Mouse (Mus musculus): ENCODE measurements around the gene E130114P18Rik.

Gene E130114P18Rik

GRCm38 (mm10) chr4:97582796-97583430 lies 195.0 kb downstream of the E130114P18Rik start:
- no peak for TF ChIP-seq GATA4 (IDR thresholded peaks at IDR 0.05; ENCODE audit: insufficient replicate concordance, low read length)

- no peak for TF ChIP-seq GATA4 (IDR thresholded peaks at IDR 0.05; ENCODE audit: insufficient replicate concordance, low read length)
Observed at GRCm38 (mm10) chr4:97582064-97582415, 195.8 kb downstream of the E130114P18Rik start.

GRCm38 (mm10) chr4:97581314-97582063 lies 196.4 kb downstream of the E130114P18Rik start:
- TF ChIP-seq GATA4 (IDR thresholded peaks at IDR 0.05; ENCODE audit: insufficient replicate concordance, low read length): no peak

- no peak for TF ChIP-seq GATA4 (IDR thresholded peaks at IDR 0.05; ENCODE audit: insufficient replicate concordance, low read length)
Observed at GRCm38 (mm10) chr4:97580906-97581305, 197.0 kb downstream of the E130114P18Rik start.

GRCm38 (mm10) chr4:97578571-97579165 lies 199.2 kb downstream of the E130114P18Rik start:
- no peak for TF ChIP-seq GATA4 (IDR thresholded peaks at IDR 0.05; ENCODE audit: insufficient replicate concordance, low read length)

- no peak for TF ChIP-seq GATA4 (IDR thresholded peaks at IDR 0.05; ENCODE audit: insufficient replicate concordance, low read length)
Observed at GRCm38 (mm10) chr4:97577431-97577830, 200.4 kb downstream of the E130114P18Rik start.

GRCm38 (mm10) chr4:97575447-97575846 lies 202.4 kb downstream of the E130114P18Rik start:
- TF ChIP-seq GATA4 (IDR thresholded peaks at IDR 0.05; ENCODE audit: insufficient replicate concordance, low read length): no peak

GRCm38 (mm10) chr4:97569320-97569719 lies 208.6 kb downstream of the E130114P18Rik start:
- no peak for TF ChIP-seq GATA4 (IDR thresholded peaks at IDR 0.05; ENCODE audit: insufficient replicate concordance, low read length)

GRCm38 (mm10) chr4:97564656-97565055 lies 213.2 kb downstream of the E130114P18Rik start:
- no peak for TF ChIP-seq GATA4 (IDR thresholded peaks at IDR 0.05; ENCODE audit: insufficient replicate concordance, low read length)

- no peak for TF ChIP-seq GATA4 (IDR thresholded peaks at IDR 0.05; ENCODE audit: insufficient replicate concordance, low read length)
Observed at GRCm38 (mm10) chr4:97564199-97564598, 213.7 kb downstream of the E130114P18Rik start.

GRCm38 (mm10) chr4:97557585-97557984 lies 220.3 kb downstream of the E130114P18Rik start:
- TF ChIP-seq GATA4 (IDR thresholded peaks at IDR 0.05; ENCODE audit: insufficient replicate concordance, low read length): no peak

GRCm38 (mm10) chr4:97544016-97544415 lies 233.9 kb downstream of the E130114P18Rik start:
- no peak for TF ChIP-seq GATA4 (IDR thresholded peaks at IDR 0.05; ENCODE audit: insufficient replicate concordance, low read length)

GRCm38 (mm10) chr4:97532072-97532471 lies 245.8 kb downstream of the E130114P18Rik start:
- TF ChIP-seq GATA4 (IDR thresholded peaks at IDR 0.05; ENCODE audit: insufficient replicate concordance, low read length): no peak

GRCm38 (mm10) chr4:97528517-97528916 lies 249.4 kb downstream of the E130114P18Rik start:
- TF ChIP-seq GATA4 (IDR thresholded peaks at IDR 0.05; ENCODE audit: insufficient replicate concordance, low read length): no peak

All from liver, adult (tissue).